Mouse (Mus musculus) intestine, embryonic 14.5 days (tissue): ENCODE results near the gene Foxp1. TPM values are rescaled to one million over a fixed set of nuclear protein-coding genes. Genes with fewer than 3 reads are reported as not detected.

ENCODE experiments used
- ATAC-seq: fragments of 200-750 bp; cut with Nextera tagmentation; replicated peaks from 2 replicates; pipeline ENCODE4 v1.8.0; 2017; ENCODE audit warnings: low read depth, moderate number of reproducible peaks, moderate TSS enrichment, moderate library complexity; ENCODE audit not compliant: low FRiP score, low TSS enrichment
- DNase-seq: peaks from one replicate; pipeline ENCODE4 v3.0.0-alpha.2; 2018; ENCODE audit warnings: low spot score
- H3K27ac ChIP-seq: fragments of 300-500 bp; sonication (generic); 2 replicates; pipeline ENCODE4 v1.5.1; 2014; ENCODE audit warnings: low read depth, mild to moderate bottlenecking, control low read depth
- H3K27me3 ChIP-seq: fragments of 300-500 bp; sonication (generic); replicated peaks from 2 replicates; pipeline ENCODE4 v1.6.1; 2014; ENCODE audit warnings: low read length, control low read depth; ENCODE audit not compliant: control insufficient read depth, insufficient read depth
- H3K36me3 ChIP-seq: fragments of 300-500 bp; sonication (generic); 2 replicates; pipeline ENCODE4 v1.6.1; 2014; ENCODE audit warnings: low read length, control low read depth; ENCODE audit not compliant: control insufficient read depth, insufficient read depth
- H3K4me1 ChIP-seq: fragments of 300-500 bp; sonication (generic); replicated peaks from 2 replicates; pipeline ENCODE4 v1.6.1; 2014; ENCODE audit warnings: low read length, control low read depth, mixed read lengths; ENCODE audit not compliant: control insufficient read depth, insufficient read depth
- H3K4me2 ChIP-seq: fragments of 300-500 bp; sonication (generic); 2 replicates; pipeline ENCODE4 v1.6.1; 2014; ENCODE audit warnings: low read length
- H3K4me3 ChIP-seq: fragments of 300-500 bp; sonication (generic); 2 replicates; pipeline ENCODE4 v1.5.1; 2014; ENCODE audit warnings: low read depth, low read length, control low read depth, mixed read lengths
- H3K9ac ChIP-seq: fragments of 300-500 bp; sonication (generic); 2 replicates; pipeline ENCODE4 v1.6.1; 2014; ENCODE audit warnings: mild to moderate bottlenecking, low read length
- H3K9me3 ChIP-seq: fragments of 300-500 bp; sonication (generic); 2 replicates; pipeline ENCODE4 v1.6.1; 2016; ENCODE audit warnings: low read length, control low read depth; ENCODE audit not compliant: control insufficient read depth
- WGBS: fragments of 180-500 bp; shearing (Covaris S2); extraction: QIAGEN DNeasy Blood & Tissue Kit; methylation state at CpG from one replicate; pipeline ENCODE4 v1.1.7; 2014; 5-methylcytosine and 5-hydroxymethylcytosine counted together
- polyA plus RNA-seq: library from polyadenylated mRNA; unstranded; fragments of >200 nt; fragmentation: Nextera tagmentation; extraction: Ambion mirVana; gene quantifications from 2 replicates; pipeline ENCODE4 v1.2.1, GENCODE M21; 2014

Foxp1 gene
- polyA plus RNA-seq, 1 experiment from 2014 or later: 133 TPM

DNA sequence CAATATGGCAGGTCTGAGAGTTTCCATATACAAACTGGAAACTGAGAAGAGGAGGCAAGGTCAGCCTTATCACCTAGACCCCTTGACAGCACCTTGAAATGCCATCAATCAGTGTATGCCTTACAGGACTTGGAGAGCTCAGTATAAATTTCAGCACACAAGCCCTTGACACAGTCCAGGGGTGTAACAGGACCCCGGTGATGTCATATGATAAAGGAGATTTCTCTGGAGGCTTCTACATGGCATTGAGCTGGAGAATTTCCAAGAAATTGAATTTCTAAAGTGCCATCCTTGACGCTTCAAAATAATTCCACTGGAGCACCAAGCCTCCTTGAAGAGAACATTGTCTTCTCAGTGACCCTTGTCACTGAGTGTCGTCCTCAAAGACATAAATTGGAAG is 463.8 kb downstream of the Foxp1 start:
- ATAC-seq (no peak), DNase-seq (no peak)
- Histone ChIP-seq H3K4me3 (no peak overlapping the region), H3K9ac (no peak overlapping the region), H3K27me3 (no peaks in the 10 kb centered on the region), H3K4me1 (0 out of 2 replicates have a peak, but pooled peaks cover 3% of the 10 kb centered on the region), H3K9me3 (no peaks in the 10 kb centered on the region), H3K27ac (no peak overlapping the region), H3K4me2 (no peak overlapping the region), H3K36me3 (no peaks in the 10 kb centered on the region)
- WGBS: 47% methylated on average over 3 of the region's 3 CpGs

DNA sequence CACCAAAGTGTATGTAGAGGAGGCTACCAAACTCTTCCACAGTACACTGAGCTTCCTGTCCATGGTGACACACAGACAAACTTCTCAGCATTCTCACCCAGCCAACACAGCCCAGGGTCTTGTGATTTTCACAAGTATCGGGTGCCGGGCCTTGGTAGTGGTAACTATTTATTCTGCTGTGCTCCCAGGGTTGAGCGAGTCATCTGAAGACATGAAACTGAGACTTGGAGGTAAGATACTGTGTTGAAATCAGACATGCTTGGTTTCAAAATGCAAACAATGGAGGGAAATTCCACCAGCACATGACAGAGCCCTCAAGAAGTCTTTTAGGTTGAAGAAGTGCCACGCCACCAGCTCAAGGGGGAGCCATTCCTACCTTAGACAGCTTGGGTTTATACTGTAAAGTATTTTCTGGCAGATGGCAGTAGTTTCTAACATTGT is 465.4 kb downstream of the Foxp1 start:
- no peaks in the 10 kb centered on the region for H3K36me3 ChIP-seq
- 0 out of 2 replicates have a peak, but pooled peaks cover 3% of the 10 kb centered on the region for H3K4me1 ChIP-seq
- DNase-seq: no peak
- H3K9ac ChIP-seq: no peak overlapping the region
- H3K27ac ChIP-seq: no peak overlapping the region
- no peaks in the 10 kb centered on the region for H3K9me3 ChIP-seq
- H3K4me2 ChIP-seq: no peak overlapping the region
- H3K4me3 ChIP-seq: no peak overlapping the region
- 95% methylated on average over 4 of the region's 4 CpGs for WGBS
- ATAC-seq: no peak
- H3K27me3 ChIP-seq: no peaks in the 10 kb centered on the region

DNA sequence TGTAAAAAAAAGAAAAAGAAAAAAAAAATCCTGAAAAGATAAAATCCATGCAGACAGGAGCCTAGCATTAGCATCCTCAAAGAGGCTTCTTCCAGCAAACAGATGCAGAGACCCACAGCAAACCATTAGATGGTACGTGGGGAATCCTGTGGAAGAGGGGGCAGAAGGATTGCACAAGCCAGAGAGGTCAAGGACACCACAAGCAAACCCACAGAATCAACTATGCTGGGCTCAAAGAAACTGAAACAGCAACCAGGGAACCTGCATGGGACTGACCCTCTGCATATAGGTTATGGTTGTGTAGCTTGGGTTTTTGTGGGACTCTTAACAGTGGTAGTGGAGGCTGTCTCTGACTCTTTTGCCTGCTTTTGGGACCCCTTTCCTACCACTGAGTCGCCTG is 466.1 kb downstream of the Foxp1 start:
- WGBS: 74% methylated on average over 2 of the region's 2 CpGs

DNA sequence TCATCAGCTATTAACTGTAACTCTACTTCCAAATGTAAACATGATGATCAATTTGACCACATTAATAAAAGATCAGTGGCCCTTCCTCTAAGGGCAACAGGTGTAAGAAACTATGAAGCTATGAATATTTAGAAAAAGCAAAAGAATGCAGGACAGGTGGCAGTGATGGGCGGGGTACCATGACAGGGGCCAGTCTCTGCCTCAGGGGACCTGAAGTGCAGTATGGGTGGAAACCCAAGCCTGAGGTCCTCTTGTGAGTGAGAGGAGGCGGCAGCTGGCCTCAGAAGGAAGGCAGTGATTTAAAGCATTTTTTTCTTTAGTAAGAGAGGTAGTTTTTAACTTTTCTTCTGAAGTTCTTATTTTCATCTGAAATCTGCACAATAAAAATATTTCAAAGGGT is 468.5 kb downstream of the Foxp1 start:
- Histone ChIP-seq H3K9ac (no peak overlapping the region), H3K4me2 (no peak overlapping the region), H3K4me3 (no peak overlapping the region), H3K27me3 (no peaks in the 10 kb centered on the region), H3K4me1 (0 out of 2 replicates have a peak, but pooled peaks cover 3% of the 10 kb centered on the region), H3K36me3 (no peaks in the 10 kb centered on the region), H3K27ac (no peak overlapping the region), H3K9me3 (no peaks in the 10 kb centered on the region)
- no peak for ATAC-seq
- WGBS: 83% methylated on average over 2 of the region's 2 CpGs
- no peak for DNase-seq

More for the DNA sequence above, 466.1 kb downstream of the Foxp1 start:
- H3K9me3 ChIP-seq: no peaks in the 10 kb centered on the region
- H3K36me3 ChIP-seq: no peaks in the 10 kb centered on the region
- H3K27ac ChIP-seq: no peak overlapping the region
- H3K9ac ChIP-seq: no peak overlapping the region
- ATAC-seq: no peak
- H3K27me3 ChIP-seq: no peaks in the 10 kb centered on the region
- H3K4me1 ChIP-seq: 0 out of 2 replicates have a peak, but pooled peaks cover 3% of the 10 kb centered on the region
- no peak overlapping the region for H3K4me2 ChIP-seq
- H3K4me3 ChIP-seq: no peak overlapping the region
- no peak for DNase-seq

DNA sequence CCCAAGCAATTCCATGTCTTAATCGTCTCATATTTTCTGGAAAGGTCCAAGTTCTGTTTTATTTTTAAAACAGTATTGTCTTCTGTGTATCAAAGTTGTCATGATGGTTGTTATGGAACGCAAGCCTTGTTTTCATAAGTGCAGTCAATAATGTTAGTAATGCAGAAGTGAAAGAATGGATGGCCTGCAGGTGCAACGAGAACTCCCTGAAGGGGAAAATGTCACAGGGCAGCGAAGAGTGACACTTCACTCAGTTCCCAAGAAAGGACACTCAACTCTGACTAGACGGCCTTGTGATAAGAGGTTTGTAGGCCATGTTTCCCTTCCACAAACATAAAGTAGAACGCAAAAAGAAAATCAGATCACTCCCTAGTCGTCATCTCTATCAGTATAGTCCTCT is 469.4 kb downstream of the Foxp1 start:
- Histone ChIP-seq H3K4me2 (no peak overlapping the region), H3K27me3 (no peaks in the 10 kb centered on the region), H3K9me3 (no peaks in the 10 kb centered on the region), H3K9ac (no peak overlapping the region), H3K4me3 (no peak overlapping the region), H3K4me1 (0 out of 2 replicates have a peak, but pooled peaks cover under 1% of the 10 kb centered on the region), H3K36me3 (no peaks in the 10 kb centered on the region), H3K27ac (no peak overlapping the region)
- WGBS: 90% methylated on average over 7 of the region's 7 CpGs
- ATAC-seq: no peak
- no peak for DNase-seq

DNA sequence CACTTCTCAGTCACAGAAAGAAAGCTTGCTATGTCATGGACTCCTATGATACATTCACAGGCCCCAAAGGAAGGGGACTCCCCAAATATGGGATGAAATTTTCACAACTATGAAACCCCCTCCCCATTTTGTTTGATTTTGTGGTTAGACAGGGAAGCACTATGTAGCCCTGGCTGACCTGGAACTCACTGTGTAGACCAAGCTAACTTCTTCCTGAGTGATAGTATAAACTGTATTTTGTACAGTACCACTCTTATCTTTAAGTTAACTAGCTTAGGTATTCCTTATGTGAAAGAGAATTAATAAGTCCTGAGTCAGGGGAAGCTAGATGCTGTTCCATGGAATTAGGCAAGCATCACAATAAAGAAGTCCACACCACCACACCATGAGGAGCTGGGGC is 470.8 kb downstream of the Foxp1 start:
- no peaks in the 10 kb centered on the region for H3K4me1 ChIP-seq
- no peak overlapping the region for H3K4me3 ChIP-seq
- H3K36me3 ChIP-seq: no peaks in the 10 kb centered on the region
- H3K27me3 ChIP-seq: no peaks in the 10 kb centered on the region
- DNase-seq: no peak
- no peak overlapping the region for H3K4me2 ChIP-seq
- no peak for ATAC-seq
- no peak overlapping the region for H3K9ac ChIP-seq
- H3K9me3 ChIP-seq: no peaks in the 10 kb centered on the region
- no peak overlapping the region for H3K27ac ChIP-seq

DNA sequence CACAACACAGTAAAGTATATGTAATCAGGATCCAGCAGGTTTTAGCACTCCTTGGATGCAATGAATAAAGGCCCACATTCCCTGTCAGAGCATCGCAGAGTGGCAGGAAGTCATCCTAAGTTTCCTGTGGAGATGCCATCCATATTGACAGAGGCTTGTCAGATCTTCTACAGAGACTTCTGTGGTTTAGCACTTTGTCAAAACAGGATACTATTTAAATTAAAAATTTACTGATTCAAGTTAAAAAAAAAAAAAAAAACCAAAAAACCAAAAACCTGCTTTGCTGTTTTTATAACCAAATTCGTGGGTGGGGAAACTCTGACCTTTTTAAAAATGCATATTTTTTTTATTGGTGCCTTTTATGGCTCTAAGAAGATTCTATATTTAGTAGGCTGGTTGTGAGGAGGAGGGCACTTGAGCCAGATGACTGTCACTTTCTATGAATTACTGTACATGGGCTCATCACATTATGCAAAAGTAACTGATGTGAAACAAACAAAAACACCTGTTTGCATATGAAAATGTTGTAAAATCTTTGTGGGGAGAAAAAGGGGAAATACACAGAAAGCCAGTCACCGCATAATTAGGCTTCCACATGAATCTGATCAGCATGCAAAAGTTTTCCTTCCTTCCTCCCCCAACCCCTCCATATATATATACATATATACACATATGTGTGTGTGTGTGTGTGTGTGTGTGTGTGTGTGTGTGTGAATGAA is 472.1 kb downstream of the Foxp1 start:
- H3K27me3 ChIP-seq: no peaks in the 10 kb centered on the region
- no peaks in the 10 kb centered on the region for H3K9me3 ChIP-seq
- DNase-seq (no peak), ATAC-seq (no peak)
- no peaks in the 10 kb centered on the region for H3K4me1 ChIP-seq
- no peak overlapping the region for H3K4me3 ChIP-seq
- 76% methylated on average over 3 of the region's 3 CpGs for WGBS
- H3K27ac ChIP-seq: no peak overlapping the region
- no peak overlapping the region for H3K4me2 ChIP-seq
- no peak overlapping the region for H3K9ac ChIP-seq
- H3K36me3 ChIP-seq: no peaks in the 10 kb centered on the region

DNA sequence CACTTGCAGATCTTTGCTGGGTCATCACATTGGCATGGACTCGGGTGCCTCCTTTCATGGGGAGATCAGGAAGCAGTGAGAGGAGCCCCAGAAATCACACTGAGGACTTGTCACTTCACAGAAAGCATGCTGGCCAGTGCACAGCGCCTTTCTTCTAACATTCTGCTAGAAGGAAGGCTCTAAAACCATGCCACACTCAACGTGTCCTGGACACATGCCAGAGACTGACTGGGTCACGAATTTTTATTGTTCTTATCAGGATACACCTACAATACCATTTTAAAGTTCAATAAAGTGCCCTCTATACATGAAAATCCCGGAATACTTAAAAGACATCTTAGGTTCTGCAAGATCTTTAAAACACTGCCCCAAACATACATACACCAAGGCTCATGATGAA is 475.2 kb downstream of the Foxp1 start:
- Histone ChIP-seq H3K36me3 (no peaks in the 10 kb centered on the region), H3K4me1 (peaks cover 8% of the 10 kb centered on the region), H3K4me2 (no peak overlapping the region), H3K9me3 (no peaks in the 10 kb centered on the region), H3K27me3 (no peaks in the 10 kb centered on the region), H3K27ac (no peak overlapping the region), H3K9ac (no peak overlapping the region), H3K4me3 (no peak overlapping the region)
- DNase-seq: no peak
- 76% methylated on average over 5 of the region's 5 CpGs for WGBS
- no peak for ATAC-seq
